Mouse (Mus musculus): ENCODE data around the gene Gm49403. TPM values are rescaled to one million over a fixed set of nuclear protein-coding genes. Genes with fewer than 3 reads are reported as not detected.

Gm49403 gene
- total and polyA plus RNA-seq, 2 experiments = not detected

- no peak for TF ChIP-seq CTCF (IDR thresholded peaks at IDR 0.05; ENCODE audit: low read depth, low read length)
- peak; percentile 69 for TF ChIP-seq POLR2A (IDR thresholded peaks at IDR 0.05; ENCODE audit: extremely low read depth, insufficient read depth, low read length)
- Histone ChIP-seq H3K4me1 (ENCODE audit: control insufficient read depth, insufficient read depth, low read length) (peaks cover 12% of the 10 kb centered on the region), H3K9ac (ENCODE audit: low read depth, low read length) (peak overlapping the region; percentile 86), H3K4me3 (ENCODE audit: insufficient read depth, low read depth, low read length) (peak overlapping the region; percentile 90), H3K27ac (replicated peaks; ENCODE audit: insufficient read depth, low read depth, low read length) (peak overlapping the region; percentile 69), H3K36me3 (ENCODE audit: control insufficient read depth, insufficient read depth, low read length) (peaks cover under 1% of the 10 kb centered on the region; the same call in 1 of the 2 replicates), H3K27me3 (ENCODE audit: control insufficient read depth, insufficient read depth, low read length) (no peaks in the 10 kb centered on the region), H3K79me2 (ENCODE audit: control insufficient read depth, insufficient read depth, low read length) (no peaks in the 10 kb centered on the region)
- DNase-seq (ENCODE audit: extremely low read depth, low read depth, low spot score) = peak; percentile 75
- 28% methylated on average over 29 of the region's 29 CpGs for WGBS
Observed at GRCm38 (mm10) chr19:8839908-8840791, 43.6 kb upstream of the Gm49403 start.

- Histone ChIP-seq H3K79me2 (ENCODE audit: control insufficient read depth, insufficient read depth, low read length) (no peaks in the 10 kb centered on the region), H3K4me3 (ENCODE audit: insufficient read depth, low read depth, low read length) (no peak overlapping the region), H3K36me3 (ENCODE audit: control insufficient read depth, insufficient read depth, low read length) (peaks cover 4% of the 10 kb centered on the region), H3K27ac (replicated peaks; ENCODE audit: insufficient read depth, low read depth, low read length) (no peak overlapping the region), H3K9ac (ENCODE audit: low read depth, low read length) (no peak overlapping the region; the same call in 1 of the 2 replicates), H3K27me3 (ENCODE audit: control insufficient read depth, insufficient read depth, low read length) (no peaks in the 10 kb centered on the region), H3K4me1 (ENCODE audit: control insufficient read depth, insufficient read depth, low read length) (peaks cover 12% of the 10 kb centered on the region)
- no peak for DNase-seq (ENCODE audit: extremely low read depth, low read depth, low spot score)
- WGBS = 89% methylated on average over 7 of the region's 7 CpGs
- TF ChIP-seq CTCF (IDR thresholded peaks at IDR 0.05; ENCODE audit: low read depth, low read length) (no peak), POLR2A (IDR thresholded peaks at IDR 0.05; ENCODE audit: extremely low read depth, insufficient read depth, low read length) (no peak)
Observed at GRCm38 (mm10) chr19:8841012-8841411, 42.7 kb upstream of the Gm49403 start.

GRCm38 (mm10) chr19:8842961-8843360, 40.8 kb upstream of the Gm49403 start:
- DNase-seq (ENCODE audit: extremely low read depth, low read depth, low spot score) = no peak
- no peak for TF ChIP-seq CTCF (IDR thresholded peaks at IDR 0.05; ENCODE audit: low read depth, low read length)
- no peak for TF ChIP-seq POLR2A (IDR thresholded peaks at IDR 0.05; ENCODE audit: extremely low read depth, insufficient read depth, low read length)
- H3K27me3 ChIP-seq (ENCODE audit: control insufficient read depth, insufficient read depth, low read length) = no peaks in the 10 kb centered on the region
- H3K27ac ChIP-seq (replicated peaks; ENCODE audit: insufficient read depth, low read depth, low read length) = no peak overlapping the region
- no peak overlapping the region for H3K4me3 ChIP-seq (ENCODE audit: insufficient read depth, low read depth, low read length)
- peaks cover 12% of the 10 kb centered on the region for H3K4me1 ChIP-seq (ENCODE audit: control insufficient read depth, insufficient read depth, low read length)
- H3K36me3 ChIP-seq (ENCODE audit: control insufficient read depth, insufficient read depth, low read length) = peaks cover 14% of the 10 kb centered on the region
- no peaks in the 10 kb centered on the region for H3K79me2 ChIP-seq (ENCODE audit: control insufficient read depth, insufficient read depth, low read length)
- 80% methylated on average over 6 of the region's 6 CpGs for WGBS
- no peak overlapping the region for H3K9ac ChIP-seq (ENCODE audit: low read depth, low read length)

GRCm38 (mm10) chr19:8844371-8845129, 39.2 kb upstream of the Gm49403 start:
- H3K36me3 ChIP-seq (ENCODE audit: control insufficient read depth, insufficient read depth, low read length) = peaks cover 17% of the 10 kb centered on the region
- H3K9ac ChIP-seq (ENCODE audit: low read depth, low read length) = 0 out of 2 replicates have a peak overlapping the region, but pooled peaks have one; percentile 8
- peaks cover 9% of the 10 kb centered on the region for H3K4me1 ChIP-seq (ENCODE audit: control insufficient read depth, insufficient read depth, low read length)
- no peaks in the 10 kb centered on the region for H3K27me3 ChIP-seq (ENCODE audit: control insufficient read depth, insufficient read depth, low read length)
- peak overlapping the region; percentile 28; the same call in 1 of the 2 replicates for H3K27ac ChIP-seq (replicated peaks; ENCODE audit: insufficient read depth, low read depth, low read length)
- TF ChIP-seq CTCF (IDR thresholded peaks at IDR 0.05; ENCODE audit: low read depth, low read length) (peak; percentile 43; the same call in 1 of the 2 replicates), POLR2A (IDR thresholded peaks at IDR 0.05; ENCODE audit: extremely low read depth, insufficient read depth, low read length) (no peak)
- 36% methylated on average over 5 of the region's 5 CpGs for WGBS
- H3K79me2 ChIP-seq (ENCODE audit: control insufficient read depth, insufficient read depth, low read length) = no peaks in the 10 kb centered on the region
- peak; percentile 76 for DNase-seq (ENCODE audit: extremely low read depth, low read depth, low spot score)
- no peak overlapping the region for H3K4me3 ChIP-seq (ENCODE audit: insufficient read depth, low read depth, low read length)

GRCm38 (mm10) chr19:8848356-8848755, 35.4 kb upstream of the Gm49403 start:
- Histone ChIP-seq H3K36me3 (ENCODE audit: control insufficient read depth, insufficient read depth, low read length) (peaks cover 17% of the 10 kb centered on the region), H3K27me3 (ENCODE audit: control insufficient read depth, insufficient read depth, low read length) (no peaks in the 10 kb centered on the region), H3K9ac (ENCODE audit: low read depth, low read length) (no peak overlapping the region), H3K4me1 (ENCODE audit: control insufficient read depth, insufficient read depth, low read length) (peaks cover 3% of the 10 kb centered on the region; the same call in 1 of the 2 replicates), H3K79me2 (ENCODE audit: control insufficient read depth, insufficient read depth, low read length) (no peaks in the 10 kb centered on the region), H3K4me3 (ENCODE audit: insufficient read depth, low read depth, low read length) (no peak overlapping the region), H3K27ac (replicated peaks; ENCODE audit: insufficient read depth, low read depth, low read length) (no peak overlapping the region)
- 90% methylated on average over 5 of the region's 5 CpGs for WGBS
- TF ChIP-seq CTCF (IDR thresholded peaks at IDR 0.05; ENCODE audit: low read depth, low read length) (no peak), POLR2A (IDR thresholded peaks at IDR 0.05; ENCODE audit: extremely low read depth, insufficient read depth, low read length) (no peak)
- no peak for DNase-seq (ENCODE audit: extremely low read depth, low read depth, low spot score)
